Mouse (Mus musculus) brain, embryonic 14.5 days (tissue): ENCODE data around the gene Atf3.

Experiments used
- CTCF ChIP-seq: fragments of 200-500 bp; IDR thresholded peaks from 2 replicates; pipeline ENCODE4 v1.5.1; 2012; ENCODE audit warnings: inconsistent platforms, mild to moderate bottlenecking, moderate library complexity, borderline replicate concordance; ENCODE audit not compliant: insufficient read depth, insufficient read length; ENCODE audit errors: extremely low read depth
- POLR2A ChIP-seq: fragments of 200-500 bp; IDR thresholded peaks from 2 replicates; pipeline ENCODE4 v1.6.1; 2012; ENCODE audit warnings: mild to moderate bottlenecking, inconsistent platforms, borderline replicate concordance; ENCODE audit not compliant: poor library complexity, insufficient read depth, insufficient read length, severe bottlenecking; ENCODE audit errors: extremely low read depth

- no peak for TF ChIP-seq CTCF
- no peak for TF ChIP-seq POLR2A
Measured at GRCm38 (mm10) chr1:191243855-191244254, 26.0 kb upstream of the Atf3 start.
